Mouse (Mus musculus) erythroblast, embryonic 14.5 days (primary cell): ENCODE measurements around the gene Tmem201. TPM values are rescaled to one million over a fixed set of nuclear protein-coding genes. Genes with fewer than 3 reads are reported as not detected.
A peak's percentile ranks its signal among the peaks of the same experiment; 100 is the strongest.
"Not testable (repeated sequence)": the region's sequence is repeated elsewhere in the genome, so short reads cannot be mapped to it uniquely, and the experiment has no call there.

ENCODE experiments used
- H3K27me3 ChIP-seq: 2 replicates; pipeline ENCODE4 v1.6.1; 2012; ENCODE audit warnings: inconsistent platforms; ENCODE audit not compliant: control insufficient read depth
- H3K36me3 ChIP-seq: 2 replicates; pipeline ENCODE4 v1.6.1; 2012; ENCODE audit warnings: mild to moderate bottlenecking, inconsistent platforms; ENCODE audit not compliant: control insufficient read depth
- H3K4me1 ChIP-seq: 2 replicates; pipeline ENCODE4 v1.6.1; 2012; ENCODE audit warnings: inconsistent platforms; ENCODE audit not compliant: control insufficient read depth
- H3K4me3 ChIP-seq: replicated peaks from 2 replicates; pipeline ENCODE3; 2012; ENCODE audit warnings: moderate library complexity, mild to moderate bottlenecking, inconsistent platforms
- H3K9me3 ChIP-seq: 2 replicates; pipeline ENCODE4 v1.6.1; 2012; ENCODE audit warnings: low read length, inconsistent platforms, mixed read lengths; ENCODE audit not compliant: control insufficient read depth
- GATA1 ChIP-seq: IDR thresholded peaks from 2 replicates; pipeline ENCODE4 v1.6.1; 2012; ENCODE audit warnings: low read length, inconsistent platforms, mixed read lengths
- TAL1 ChIP-seq: IDR thresholded peaks from 3 replicates; pipeline ENCODE4 v1.6.1; 2012; ENCODE audit warnings: low read length, inconsistent platforms, mixed read lengths
- polyA plus RNA-seq: library from polyadenylated mRNA; stranded (reverse); fragments of >175 nt; gene quantifications from 2 replicates; pipeline ENCODE4 v1.2.3, GENCODE M21; 2012

Gene Tmem201
- polyA plus RNA-seq, 1 experiment: 1.4 TPM

DNA sequence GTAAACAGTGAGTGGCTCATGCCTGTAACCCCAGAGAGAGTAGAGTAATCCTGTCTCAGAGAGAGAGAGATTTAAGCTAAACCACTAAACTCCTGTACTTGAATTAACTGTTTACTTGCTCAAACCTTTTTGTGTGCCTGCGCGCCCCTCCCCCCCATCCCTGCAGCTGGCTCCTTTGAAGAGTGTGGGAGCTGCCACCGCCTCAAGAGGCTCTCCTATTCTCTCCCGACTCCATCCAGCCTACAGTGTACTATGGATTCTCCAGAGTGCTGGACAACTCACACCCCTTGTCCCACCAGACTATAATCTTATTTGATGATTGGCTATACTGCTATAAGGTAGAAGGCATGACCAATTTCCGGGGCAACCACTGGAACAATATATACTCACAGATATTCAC lies 12.8 kb upstream of the Tmem201 start:
- H3K9me3 ChIP-seq: no peaks in the 10 kb centered on the region
- H3K4me3 ChIP-seq: no peak overlapping the region
- TF ChIP-seq TAL1 (no peak), GATA1 (no peak)
- H3K27me3 ChIP-seq: no peaks in the 10 kb centered on the region
- H3K4me1 ChIP-seq: peaks cover 7% of the 10 kb centered on the region
- H3K36me3 ChIP-seq: peaks cover 16% of the 10 kb centered on the region

DNA sequence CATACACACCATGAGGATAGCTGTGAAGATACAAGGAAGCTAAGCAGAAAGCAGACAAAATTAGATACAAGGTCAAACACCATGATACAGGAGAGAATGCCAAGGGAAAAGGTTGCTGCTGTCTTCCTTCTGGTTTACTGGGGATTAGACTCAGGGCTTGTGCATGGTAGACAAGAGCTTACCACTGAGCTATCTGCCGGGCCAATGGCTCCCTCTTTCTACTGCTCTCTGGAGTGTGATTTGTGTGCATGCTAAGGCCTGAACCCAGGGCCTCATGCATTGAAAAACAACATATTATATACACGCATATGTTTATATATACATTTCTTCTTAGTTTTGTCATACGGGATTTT lies 11.8 kb upstream of the Tmem201 start:
- H3K9me3 ChIP-seq, H3K4me3 ChIP-seq, H3K4me1 ChIP-seq, H3K27me3 ChIP-seq: not testable (repeated sequence)
- H3K36me3 ChIP-seq: peaks cover 22% of the 10 kb centered on the region

- no peaks in the 10 kb centered on the region for H3K27me3 ChIP-seq
- H3K9me3 ChIP-seq: no peaks in the 10 kb centered on the region
- peaks cover 23% of the 10 kb centered on the region for H3K36me3 ChIP-seq
Measured at GRCm38 (mm10) chr4:149749003-149749662, 11.3 kb upstream of the Tmem201 start.

DNA sequence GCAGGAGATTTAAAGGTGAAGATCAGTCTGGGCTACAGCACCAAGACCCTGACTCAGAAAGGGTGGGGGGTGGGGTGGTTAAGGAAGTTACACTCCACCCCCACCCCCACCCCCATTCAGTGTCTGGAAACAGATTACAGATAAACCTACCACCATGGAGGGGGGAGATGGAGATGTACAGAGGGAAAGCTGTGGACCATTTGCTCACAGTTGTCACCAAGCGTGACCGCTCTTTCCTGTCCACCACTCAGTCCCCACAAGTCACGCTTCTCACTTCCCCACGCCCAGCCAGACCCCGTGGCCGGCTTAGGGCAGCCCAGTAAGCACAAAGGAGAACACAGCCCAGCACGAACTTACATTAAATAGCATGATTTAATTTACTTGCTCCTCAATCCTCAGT lies 6.3 kb upstream of the Tmem201 start:
- Histone ChIP-seq H3K36me3 (peaks cover 35% of the 10 kb centered on the region), H3K9me3 (no peaks in the 10 kb centered on the region), H3K27me3 (no peaks in the 10 kb centered on the region), H3K4me1 (peaks cover 10% of the 10 kb centered on the region), H3K4me3 (no peak overlapping the region)
- no peak for TF ChIP-seq TAL1
- TF ChIP-seq GATA1: no peak

More at GRCm38 (mm10) chr4:149749003-149749662, 11.3 kb upstream of the Tmem201 start:
- H3K4me3 ChIP-seq: no peak overlapping the region
- TF ChIP-seq GATA1 (no peak), TAL1 (no peak)
- peaks cover 10% of the 10 kb centered on the region for H3K4me1 ChIP-seq

DNA sequence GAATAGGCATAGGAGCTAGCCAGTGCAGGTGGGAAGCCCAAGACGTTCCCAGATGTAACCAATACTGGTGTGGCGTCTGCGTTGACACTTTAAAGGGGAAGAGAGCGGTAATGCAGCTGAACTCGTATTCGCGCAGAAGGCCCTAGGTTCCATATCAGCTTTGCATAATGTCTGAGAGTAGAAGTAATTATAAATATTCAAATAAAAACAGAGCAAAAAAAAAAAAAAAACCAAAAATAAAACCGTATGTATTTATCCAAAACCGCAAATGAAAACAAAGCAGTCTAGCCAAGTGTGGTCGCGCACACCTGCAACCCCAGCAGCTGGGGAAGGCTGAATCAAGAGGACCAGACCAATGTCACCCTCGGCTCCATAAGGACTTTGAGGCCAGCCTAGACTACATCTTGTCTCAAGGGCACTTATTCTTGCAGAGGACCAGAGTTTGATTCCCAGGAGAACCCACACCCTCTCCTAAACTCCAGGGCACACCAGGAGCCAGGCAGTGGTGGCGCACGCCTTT lies 4.2 kb upstream of the Tmem201 start:
- H3K9me3 ChIP-seq: no peaks in the 10 kb centered on the region
- H3K36me3 ChIP-seq: peaks cover 28% of the 10 kb centered on the region
- no peak for TF ChIP-seq TAL1
- TF ChIP-seq GATA1: no peak
- H3K4me3 ChIP-seq: no peak overlapping the region
- H3K27me3 ChIP-seq: no peaks in the 10 kb centered on the region
- peaks cover 20% of the 10 kb centered on the region for H3K4me1 ChIP-seq

DNA sequence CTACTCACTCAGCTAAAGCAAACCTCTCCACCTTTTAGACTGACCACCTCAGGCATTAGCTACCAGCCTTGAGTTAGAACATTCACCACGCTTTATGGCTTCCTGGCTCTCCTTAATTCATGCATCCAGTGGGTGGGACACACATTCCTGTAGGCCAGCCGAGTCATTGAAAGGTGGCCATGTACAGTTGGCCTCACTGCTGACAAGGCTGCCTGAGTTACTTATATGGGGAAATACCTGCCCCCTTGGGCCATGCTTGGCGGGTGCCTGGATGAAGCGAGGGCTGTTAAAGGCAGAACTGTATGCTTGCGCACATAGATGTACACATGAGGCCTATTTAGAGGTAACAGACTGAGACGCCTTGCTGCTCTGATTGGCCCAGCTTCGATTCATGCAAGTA lies 2.5 kb upstream of the Tmem201 start:
- Histone ChIP-seq H3K9me3 (no peaks in the 10 kb centered on the region), H3K36me3 (peaks cover 25% of the 10 kb centered on the region), H3K27me3 (no peaks in the 10 kb centered on the region), H3K4me3 (no peak overlapping the region), H3K4me1 (peaks cover 28% of the 10 kb centered on the region)
- TF ChIP-seq GATA1 (no peak), TAL1 (no peak)

DNA sequence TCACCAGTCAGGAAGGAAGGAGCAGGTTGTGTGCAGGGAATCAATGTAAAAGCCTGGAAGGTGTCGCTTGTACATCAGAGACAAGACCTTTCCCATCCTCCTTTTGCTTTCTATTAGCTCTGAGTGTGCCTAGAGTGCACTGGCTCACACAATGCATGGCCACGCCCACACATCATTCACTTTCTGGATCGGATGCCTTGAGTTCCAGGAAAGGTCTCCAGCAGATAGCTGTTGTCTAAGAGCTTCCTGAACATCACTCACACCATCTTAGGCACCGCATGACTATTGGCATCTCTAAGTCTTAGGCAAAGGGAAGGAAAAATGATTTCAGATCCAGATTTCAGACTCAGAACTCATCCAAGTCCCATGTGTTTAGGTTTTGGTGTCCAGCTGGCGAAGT lies 1.6 kb upstream of the Tmem201 start:
- Histone ChIP-seq H3K4me1 (peaks cover 31% of the 10 kb centered on the region), H3K36me3 (peaks cover 25% of the 10 kb centered on the region), H3K9me3 (no peaks in the 10 kb centered on the region), H3K27me3 (no peaks in the 10 kb centered on the region), H3K4me3 (no peak overlapping the region)
- TF ChIP-seq GATA1 (no peak), TAL1 (no peak)

- H3K4me1 ChIP-seq: peaks cover 41% of the 10 kb centered on the region
- no peaks in the 10 kb centered on the region for H3K9me3 ChIP-seq
- H3K4me3 ChIP-seq: peak overlapping the region; percentile 83
- H3K36me3 ChIP-seq: peaks cover 22% of the 10 kb centered on the region
- no peaks in the 10 kb centered on the region for H3K27me3 ChIP-seq
- TF ChIP-seq TAL1 (no peak), GATA1 (no peak)
Measured at GRCm38 (mm10) chr4:149736581-149736980, 1.3 kb downstream of the Tmem201 start.

- TF ChIP-seq TAL1 (no peak), GATA1 (no peak)
- peaks cover 41% of the 10 kb centered on the region for H3K4me1 ChIP-seq
- H3K27me3 ChIP-seq: no peaks in the 10 kb centered on the region
- no peaks in the 10 kb centered on the region for H3K9me3 ChIP-seq
- H3K4me3 ChIP-seq: no peak overlapping the region
- peaks cover 26% of the 10 kb centered on the region for H3K36me3 ChIP-seq
Measured at GRCm38 (mm10) chr4:149735624-149736250, 2.1 kb downstream of the Tmem201 start.

GRCm38 (mm10) chr4:149734730-149735475 lies 2.9 kb downstream of the Tmem201 start:
- no peak for TF ChIP-seq TAL1
- no peak for TF ChIP-seq GATA1
- Histone ChIP-seq H3K4me1 (peaks cover 41% of the 10 kb centered on the region), H3K27me3 (no peaks in the 10 kb centered on the region), H3K9me3 (no peaks in the 10 kb centered on the region), H3K36me3 (peaks cover 31% of the 10 kb centered on the region), H3K4me3 (no peak overlapping the region)
